Mouse (Mus musculus): ENCODE results near the gene Sva.

Sva gene

DNA sequence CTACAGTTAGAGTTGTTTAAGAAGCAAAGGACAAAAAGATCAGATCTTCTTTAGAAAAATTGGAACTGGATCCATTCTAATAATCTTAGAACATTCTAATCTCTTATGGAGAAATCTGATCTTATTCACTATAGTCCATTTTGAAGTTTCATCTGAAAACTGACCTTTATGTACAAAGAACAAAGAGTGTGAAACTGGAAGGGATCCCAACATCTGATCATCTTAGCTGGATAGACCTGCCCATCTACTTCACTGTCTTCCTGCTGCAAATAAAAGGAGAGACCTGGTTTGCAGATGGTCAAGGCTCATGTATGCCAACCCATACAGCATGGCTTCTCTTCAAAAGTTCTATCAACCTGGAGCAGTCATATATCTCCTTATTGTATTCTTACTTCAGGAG, at the start of gene Sva:
Gene Sva, plus strand, starts transcription at position 301 of the 400 bp plus-strand sequence.
- Histone ChIP-seq H3K27me3 (ENCODE audit: control insufficient read depth, insufficient read depth, low read length, poor library complexity, severe bottlenecking) (no peaks in the 10 kb centered on the region), H3K36me3 (ENCODE audit: control insufficient read depth, insufficient read depth, low read length, poor library complexity, severe bottlenecking) (no peaks in the 10 kb centered on the region)
- DNase-seq (ENCODE audit: low read depth, low spot score): no peak

Data from splenic B cell, adult 2 months (primary cell).